ENCODE assay signal across 15 mouse cellular contexts in the genomic region with DNA sequence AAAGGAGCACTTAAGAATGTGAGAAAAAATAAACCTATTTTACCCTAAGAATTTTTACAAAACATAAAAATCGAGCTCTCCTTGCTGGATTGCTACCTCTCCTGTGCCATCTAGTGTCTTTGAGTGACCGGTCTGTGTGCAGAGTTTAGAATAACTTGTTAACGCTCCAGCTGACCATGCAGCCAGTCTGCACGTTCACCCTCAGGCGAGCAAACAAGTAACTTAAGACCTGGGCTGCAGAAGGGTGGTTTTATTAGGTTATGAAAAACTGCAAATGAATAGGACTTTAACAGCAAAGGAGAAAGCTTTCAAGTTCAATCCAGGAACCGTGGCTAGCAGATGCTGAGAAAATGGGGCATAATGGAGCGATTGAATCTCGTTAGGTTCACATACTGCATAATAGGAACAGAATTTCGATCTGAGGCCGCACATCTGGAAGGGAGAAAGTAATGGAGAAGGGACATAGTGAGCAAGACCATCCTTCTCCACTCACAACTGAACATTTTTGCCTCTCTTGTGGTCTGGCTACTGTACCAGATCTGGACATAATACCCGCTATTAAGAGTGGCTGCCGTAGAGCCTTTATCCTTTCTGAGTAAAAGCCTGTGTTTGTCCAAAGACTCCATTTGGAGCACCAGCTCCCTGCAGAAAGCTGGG.
DNase-seq lines count a peak whose midpoint lies in the region; ATAC-seq lines count a peak whose summit lies in the region.
"Had no signal": no experiment of that assay in that cellular context is flagged by ENCODE, and none has a peak within 500 bp of the region (broad histone marks: within the 10 kb centered on the region; RNA-seq: fewer than 3 reads in every experiment).

No protein-coding gene starts in this region.

- H3K4me3 ChIP-seq in kidney, embryonic 15.5 days (replicated peaks): no peak overlapping the region
- no peak overlapping the region for H3K4me3 ChIP-seq in embryonic facial prominence, embryonic 12.5 days
- H3K4me3 ChIP-seq: heart, adult 2 months had no signal

- DNase-seq in embryo, embryonic 11 days: peak; percentile 34
- DNase-seq in embryo, embryonic 10 days (ENCODE audit: low spot score): no peak
- DNase-seq in kidney, postnatal 10 days: no peak
- peak; percentile 7 to 10 for DNase-seq in kidney, postnatal 36 days
- DNase-seq in cerebellum, postnatal 14 days: no peak
- DNase-seq: adrenal gland, adult 8-10 months; cerebellum, adult 9-10 months; heart, adult 2 months; heart, postnatal 10 days; left cerebral cortex, postnatal 4 days; lung, adult 18-20 months had no signal

- WGBS in kidney, embryonic 15.5 days: 59% methylated on average over 12 of the region's 12 CpGs
- whole genome bisulfite sequencing in embryonic facial prominence, embryonic 12.5 days: 28% methylated on average over 12 of the region's 12 CpGs

- no peak overlapping the region for H3K4me2 ChIP-seq in kidney, embryonic 15.5 days
- H3K4me2 ChIP-seq in embryonic facial prominence, embryonic 12.5 days (replicated peaks): no peak overlapping the region

- H3K9me3 ChIP-seq in kidney, embryonic 15.5 days (replicated peaks): no peaks in the 10 kb centered on the region
- no peaks in the 10 kb centered on the region for H3K9me3 ChIP-seq in embryonic facial prominence, embryonic 12.5 days

- H3K4me1 ChIP-seq in kidney, embryonic 15.5 days: 0 out of 2 replicates have a peak, but pooled peaks cover 3% of the 10 kb centered on the region
- peaks cover 12% of the 10 kb centered on the region; the same call in 1 of the 2 replicates for H3K4me1 ChIP-seq in embryonic facial prominence, embryonic 12.5 days

- H3K36me3 ChIP-seq in kidney, embryonic 15.5 days: no peaks in the 10 kb centered on the region
- no peaks in the 10 kb centered on the region for H3K36me3 ChIP-seq in embryonic facial prominence, embryonic 12.5 days

- H3K9ac ChIP-seq in kidney, embryonic 15.5 days: no peak overlapping the region
- H3K9ac ChIP-seq in embryonic facial prominence, embryonic 12.5 days: no peak overlapping the region

- H3K27me3 ChIP-seq in kidney, embryonic 15.5 days: no peaks in the 10 kb centered on the region
- no peaks in the 10 kb centered on the region for H3K27me3 ChIP-seq in embryonic facial prominence, embryonic 12.5 days

- peak; percentile 79; the same call in 1 of the 2 replicates for ATAC-seq in kidney, embryonic 15.5 days (replicated peaks; ENCODE audit: low FRiP score)
- 0 out of 2 replicates have a peak, but pooled peaks have one; percentile 74 for ATAC-seq in embryonic facial prominence, embryonic 12.5 days (ENCODE audit: insufficient number of reproducible peaks, insufficient read depth, low FRiP score, low TSS enrichment)
- ATAC-seq in CD4-positive, CD25-positive, alpha-beta regulatory T cell, adult 4 months: no peak
- ATAC-seq: inflammation-experienced regulatory T-cells, adult 6 months had no signal

- H3K27ac ChIP-seq in kidney, embryonic 15.5 days: no peak overlapping the region
- peak overlapping the region; percentile 75 for H3K27ac ChIP-seq in embryonic facial prominence, embryonic 12.5 days
- H3K27ac ChIP-seq: heart, adult 2 months had no signal

Comparison
In these comparisons a context has a peak if more than half of its experiments do, and no peak if none do; other contexts are left out.
1. DNase-seq: peak in embryo, embryonic 11 days (single experiment) and kidney, postnatal 36 days (2 of 2); none in embryo, embryonic 10 days (single experiment), kidney, postnatal 10 days (single experiment) and cerebellum, postnatal 14 days (0 of 2).